ENCODE assay signal across 23 mouse cellular contexts in genomic region chr11:75839536-75840430, GRCm38 (mm10). TPM values are rescaled to one million over a fixed set of nuclear protein-coding genes. Genes with fewer than 3 reads are reported as not detected.
DNase-seq lines count a peak whose midpoint lies in the region; ATAC-seq lines count a peak whose summit lies in the region.
"Had no signal": no experiment of that assay in that cellular context is flagged by ENCODE, and none has a peak within 500 bp of the region (broad histone marks: within the 10 kb centered on the region; RNA-seq: fewer than 3 reads in every experiment).

No protein-coding gene starts in this region.

- no peak overlapping the region for H3K4me2 ChIP-seq in forebrain, embryonic 15.5 days (replicated peaks)
- H3K4me2 ChIP-seq in forebrain, embryonic 11.5 days (ENCODE audit: low read depth, low read length, severe bottlenecking), result no peak overlapping the region
- no peak overlapping the region for H3K4me2 ChIP-seq in midbrain, embryonic 16.5 days (ENCODE audit: low read length)
- H3K4me2 ChIP-seq: embryonic facial prominence, embryonic 13.5 days; heart, embryonic 15.5 days; hindbrain, embryonic 12.5 days; liver, embryonic 13.5 days; midbrain, embryonic 12.5 days had no signal

- H3K4me3 ChIP-seq in forebrain, embryonic 15.5 days, result no peak overlapping the region
- no peak overlapping the region for H3K4me3 ChIP-seq in forebrain, embryonic 11.5 days (ENCODE audit: low read depth, low read length)
- H3K4me3 ChIP-seq in midbrain, embryonic 10.5 days, result no peak overlapping the region
- H3K4me3 ChIP-seq in midbrain, embryonic 16.5 days (ENCODE audit: low read depth, low read length), result no peak overlapping the region
- H3K4me3 ChIP-seq: embryonic facial prominence, embryonic 13.5 days; heart, embryonic 15.5 days; hindbrain, embryonic 12.5 days; liver, embryonic 13.5 days; midbrain, embryonic 12.5 days had no signal

- H3K27me3 ChIP-seq in forebrain, embryonic 15.5 days, result no peaks in the 10 kb centered on the region
- no peaks in the 10 kb centered on the region for H3K27me3 ChIP-seq in forebrain, embryonic 11.5 days (ENCODE audit: control insufficient read depth, insufficient read depth, low read length)
- H3K27me3 ChIP-seq in midbrain, embryonic 10.5 days (ENCODE audit: low read depth, poor library complexity, severe bottlenecking), result no peaks in the 10 kb centered on the region
- H3K27me3 ChIP-seq in midbrain, embryonic 16.5 days (ENCODE audit: control insufficient read depth, insufficient read depth, low read depth, low read length), result no peaks in the 10 kb centered on the region
- H3K27me3 ChIP-seq: heart, embryonic 15.5 days; hindbrain, embryonic 12.5 days; liver, embryonic 13.5 days had no signal

- WGBS in forebrain, embryonic 15.5 days, result 73% methylated on average over 12 of the region's 12 CpGs
- 82% methylated on average over 12 of the region's 12 CpGs for WGBS in forebrain, embryonic 11.5 days
- 81% methylated on average over 12 of the region's 12 CpGs for WGBS in midbrain, embryonic 10.5 days
- WGBS in midbrain, embryonic 16.5 days, result 61% methylated on average over 12 of the region's 12 CpGs

- peaks cover 12% of the 10 kb centered on the region for H3K4me1 ChIP-seq in forebrain, embryonic 15.5 days
- no peaks in the 10 kb centered on the region for H3K4me1 ChIP-seq in forebrain, embryonic 11.5 days (replicated peaks; ENCODE audit: control insufficient read depth, insufficient read depth, low read length)
- H3K4me1 ChIP-seq in midbrain, embryonic 10.5 days, result peaks cover 63% of the 10 kb centered on the region
- H3K4me1 ChIP-seq in midbrain, embryonic 16.5 days (ENCODE audit: control insufficient read depth, insufficient read depth, low read length), result peaks cover 16% of the 10 kb centered on the region
- H3K4me1 ChIP-seq: liver, embryonic 13.5 days had no signal

- H3K9ac ChIP-seq in forebrain, embryonic 15.5 days (replicated peaks), result no peak overlapping the region
- H3K9ac ChIP-seq in forebrain, embryonic 11.5 days (ENCODE audit: low read length), result no peak overlapping the region
- no peak overlapping the region for H3K9ac ChIP-seq in midbrain, embryonic 16.5 days (ENCODE audit: low read depth, low read length)
- H3K9ac ChIP-seq: embryonic facial prominence, embryonic 13.5 days; heart, embryonic 15.5 days; hindbrain, embryonic 12.5 days; liver, embryonic 13.5 days; midbrain, embryonic 12.5 days had no signal

- no peaks in the 10 kb centered on the region for H3K9me3 ChIP-seq in forebrain, embryonic 15.5 days
- no peaks in the 10 kb centered on the region for H3K9me3 ChIP-seq in forebrain, embryonic 11.5 days (ENCODE audit: control insufficient read depth, low read length)
- no peaks in the 10 kb centered on the region for H3K9me3 ChIP-seq in midbrain, embryonic 10.5 days (replicated peaks)
- H3K9me3 ChIP-seq in midbrain, embryonic 16.5 days (replicated peaks; ENCODE audit: control insufficient read depth, low read length, poor library complexity, severe bottlenecking), result no peaks in the 10 kb centered on the region
- H3K9me3 ChIP-seq: embryonic facial prominence, embryonic 13.5 days; heart, embryonic 15.5 days; hindbrain, embryonic 12.5 days; liver, embryonic 13.5 days; midbrain, embryonic 12.5 days had no signal

- ATAC-seq in forebrain, embryonic 15.5 days (replicated peaks), result no peak
- no peak for ATAC-seq in forebrain, embryonic 11.5 days (replicated peaks; ENCODE audit: low FRiP score)
- ATAC-seq in midbrain, embryonic 16.5 days, result no peak

- intact Hi-C loops in heart, postnatal 10 days (cut with DNase I), result no loop called here
- intact Hi-C loops in heart, postnatal 25 days (cut with DNase I), result no loop called here

- DNase-seq in forebrain, embryonic 11.5 days (ENCODE audit: low spot score), result no peak
- DNase-seq in heart, postnatal 10 days, result peak; percentile 21 to 24
- no peak for DNase-seq in heart, postnatal 25 days (ENCODE audit: low spot score)
- DNase-seq in midbrain, embryonic 10.5 days (ENCODE audit: low spot score), result no peak
- peak; percentile 26 for DNase-seq in telencephalon, adult 2 months (ENCODE audit: low read depth, low spot score)
- DNase-seq: adrenal gland, postnatal 36 days; cerebellum, adult 11-12 months; gastrocnemius, postnatal 14 days; kidney, adult 8-10 months; kidney, postnatal 10 days; liver, embryonic 13.5 days; lung, adult 2 months; lung, postnatal 14 days; thymus, postnatal 25 days had no signal

- H3K36me3 ChIP-seq in forebrain, embryonic 15.5 days, result no peaks in the 10 kb centered on the region
- H3K36me3 ChIP-seq in forebrain, embryonic 11.5 days (ENCODE audit: control insufficient read depth, insufficient read depth, low read length), result no peaks in the 10 kb centered on the region
- H3K36me3 ChIP-seq in midbrain, embryonic 10.5 days, result no peaks in the 10 kb centered on the region
- no peaks in the 10 kb centered on the region for H3K36me3 ChIP-seq in midbrain, embryonic 16.5 days (ENCODE audit: control insufficient read depth, insufficient read depth, low read length)
- H3K36me3 ChIP-seq: embryonic facial prominence, embryonic 13.5 days; heart, embryonic 15.5 days; hindbrain, embryonic 12.5 days; liver, embryonic 13.5 days; midbrain, embryonic 12.5 days had no signal

- 0 out of 2 replicates have a peak overlapping the region, but pooled peaks have one; percentile 16 for H3K27ac ChIP-seq in forebrain, embryonic 15.5 days (replicated peaks)
- no peak overlapping the region for H3K27ac ChIP-seq in forebrain, embryonic 11.5 days (ENCODE audit: low read depth, low read length)
- peak overlapping the region; percentile 0 for H3K27ac ChIP-seq in midbrain, embryonic 10.5 days (replicated peaks)
- H3K27ac ChIP-seq in midbrain, embryonic 16.5 days (ENCODE audit: low read length), result no peak overlapping the region
- H3K27ac ChIP-seq: embryonic facial prominence, embryonic 13.5 days; heart, embryonic 15.5 days; hindbrain, embryonic 12.5 days; liver, embryonic 13.5 days; midbrain, embryonic 12.5 days had no signal

RNA-seq across cellular contexts. Expression of gene Doc2b, which starts 43.9 kb away (rescaled TPM):
- polyA plus RNA-seq in forebrain, embryonic 15.5 days (2015; fragmentation: Nextera tagmentation; extraction: Ambion mirVana), result 2.0 and 2.1 TPM in 2 replicates
- 0.17 and 0.20 TPM in 2 replicates for polyA plus RNA-seq in forebrain, embryonic 11.5 days (2014; fragmentation: Nextera tagmentation; extraction: Ambion mirVana)
- total RNA-seq in heart, postnatal 10 days (2021), result under 1 TPM; 0.40 to 0.41 TPM
- under 1 TPM; 0.14 to 0.42 TPM for total RNA-seq in heart, postnatal 25 days (2021)
- 0.46 and 0.57 TPM in 2 replicates for polyA plus RNA-seq in midbrain, embryonic 10.5 days (2016; fragmentation: Nextera tagmentation; extraction: Ambion mirVana)
- polyA plus RNA-seq in midbrain, embryonic 16.5 days (2015; fragmentation: Nextera tagmentation; extraction: Ambion mirVana), result 4.2 and 5.0 TPM in 2 replicates
- total RNA-seq: megakaryocyte progenitor cell, adult 5-6 weeks; monocyte, adult 5-6 weeks; neutrophil, adult 5-6 weeks had no signal

Comparison
In these comparisons a context has a peak if more than half of its experiments do, and no peak if none do; other contexts are left out.
1. H3K27ac ChIP-seq: peak in forebrain, embryonic 15.5 days (single experiment) and midbrain, embryonic 10.5 days (single experiment); none in forebrain, embryonic 11.5 days (single experiment) and midbrain, embryonic 16.5 days (single experiment).
2. DNase-seq: peak in heart, postnatal 10 days (2 of 2) and telencephalon, adult 2 months (single experiment); none in forebrain, embryonic 11.5 days (single experiment), heart, postnatal 25 days (single experiment) and midbrain, embryonic 10.5 days (single experiment).